In the genomic region with DNA sequence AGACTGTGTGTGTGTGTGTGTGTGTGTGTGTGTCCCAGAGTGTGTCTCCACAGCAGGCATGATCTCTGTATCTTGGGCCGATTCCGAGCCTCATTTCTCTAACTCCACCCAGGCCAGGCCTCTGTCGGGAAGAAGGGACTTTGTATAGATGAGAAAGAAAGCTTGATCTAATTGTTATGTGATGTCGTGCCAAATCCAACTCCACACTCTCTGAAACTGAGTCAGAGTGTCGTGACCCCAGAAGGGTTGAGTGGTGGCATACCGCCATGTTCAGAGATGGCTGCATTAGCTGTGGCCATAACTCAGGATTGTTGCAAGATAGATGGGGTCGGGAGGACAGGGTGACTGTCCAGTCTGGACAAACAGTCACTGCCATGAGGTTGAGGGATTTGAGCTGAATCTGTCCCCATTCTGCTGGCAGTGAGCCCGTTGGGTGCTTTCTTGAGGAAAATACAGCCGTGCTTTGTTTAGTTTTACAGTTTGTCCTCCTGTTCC, we compare ENCODE assay signal across 9 mouse cellular contexts. TPM values are rescaled to one million over a fixed set of nuclear protein-coding genes. Genes with fewer than 3 reads are reported as not detected.
A peak's percentile ranks its signal among the peaks of the same experiment; 100 is the strongest.
DNase-seq lines count a peak whose midpoint lies in the region; ATAC-seq and TF ChIP-seq lines count a peak whose summit lies in the region.
"Had no signal": no experiment of that assay in that cellular context is flagged by ENCODE, and none has a peak within 500 bp of the region (broad histone marks: within the 10 kb centered on the region; RNA-seq: fewer than 3 reads in every experiment).

No protein-coding gene starts in this region.

- WGBS in heart, embryonic 16.5 days = 53% methylated on average over 9 of the region's 9 CpGs
- 76% methylated on average over 9 of the region's 9 CpGs for WGBS in heart, embryonic 10.5 days
- 49% methylated on average over 9 of the region's 9 CpGs for WGBS in kidney, postnatal 0 days

- no peak for DNase-seq in heart, embryonic 10.5 days (ENCODE audit: low spot score)
- peak; percentile 21 for DNase-seq in urinary bladder, postnatal 25 days (ENCODE audit: low spot score)
- no peak for DNase-seq in urinary bladder, postnatal 10 days (ENCODE audit: low spot score)
- peak; percentile 50 for DNase-seq in kidney, postnatal 0 days (ENCODE audit: low spot score)
- no peak for DNase-seq in layer of hippocampus, adult 9-10 months (ENCODE audit: low spot score)
- no peak for DNase-seq in layer of hippocampus, adult 8-10 months (ENCODE audit: low spot score in 2 of 2)
- DNase-seq in layer of hippocampus, adult 11-12 months (ENCODE audit: low spot score) = no peak

- H3K4me1 ChIP-seq in heart, embryonic 16.5 days (ENCODE audit: control insufficient read depth, insufficient read depth, low read length) = peaks cover 14% of the 10 kb centered on the region
- H3K4me1 ChIP-seq in heart, embryonic 10.5 days = peaks cover 4% of the 10 kb centered on the region; the same call in 1 of the 2 replicates
- no peaks in the 10 kb centered on the region for H3K4me1 ChIP-seq in kidney, postnatal 0 days (replicated peaks; ENCODE audit: insufficient read depth, low read length)

- no peak overlapping the region for H3K4me3 ChIP-seq in heart, embryonic 16.5 days (ENCODE audit: low read length)
- H3K4me3 ChIP-seq in heart, embryonic 10.5 days = no peak overlapping the region
- H3K4me3 ChIP-seq in kidney, postnatal 0 days (replicated peaks; ENCODE audit: low read depth, low read length) = no peak overlapping the region
- H3K4me3 ChIP-seq: liver, embryonic 15.5 days had no signal

- H3K4me2 ChIP-seq in heart, embryonic 16.5 days (ENCODE audit: low read depth, low read length) = peak overlapping the region; percentile 31; the same call in 1 of the 2 replicates
- peak overlapping the region; percentile 44 for H3K4me2 ChIP-seq in kidney, postnatal 0 days (ENCODE audit: low read length)
- H3K4me2 ChIP-seq: liver, embryonic 15.5 days had no signal

- no peak for ATAC-seq in heart, embryonic 16.5 days (replicated peaks; ENCODE audit: extremely low read depth, insufficient read depth, low FRiP score)
- peak; percentile 57; the same call in 1 of the 2 replicates for ATAC-seq in kidney, postnatal 0 days (replicated peaks; ENCODE audit: low FRiP score, low read depth)

- no peak for TF ChIP-seq CTCF in kidney, postnatal 0 days (IDR thresholded peaks at IDR 0.05; ENCODE audit: low read depth)

- H3K27ac ChIP-seq in heart, embryonic 16.5 days (ENCODE audit: low read length) = peak overlapping the region; percentile 37; the same call in 1 of the 2 replicates
- H3K27ac ChIP-seq in heart, embryonic 10.5 days = no peak overlapping the region
- no peak overlapping the region for H3K27ac ChIP-seq in kidney, postnatal 0 days
- H3K27ac ChIP-seq: liver, embryonic 15.5 days had no signal

- H3K9ac ChIP-seq in heart, embryonic 16.5 days (ENCODE audit: low read length) = no peak overlapping the region
- H3K9ac ChIP-seq in kidney, postnatal 0 days (ENCODE audit: low read depth, low read length) = no peak overlapping the region
- H3K9ac ChIP-seq: liver, embryonic 15.5 days had no signal

- no peaks in the 10 kb centered on the region for H3K36me3 ChIP-seq in heart, embryonic 16.5 days (ENCODE audit: control insufficient read depth, insufficient read depth)
- no peaks in the 10 kb centered on the region for H3K36me3 ChIP-seq in heart, embryonic 10.5 days
- no peaks in the 10 kb centered on the region for H3K36me3 ChIP-seq in kidney, postnatal 0 days (ENCODE audit: insufficient read depth, low read length)
- H3K36me3 ChIP-seq: liver, embryonic 15.5 days had no signal

- H3K27me3 ChIP-seq in heart, embryonic 16.5 days (ENCODE audit: control insufficient read depth, insufficient read depth, low read length) = no peaks in the 10 kb centered on the region
- H3K27me3 ChIP-seq in heart, embryonic 10.5 days (ENCODE audit: insufficient read depth, poor library complexity, severe bottlenecking) = no peaks in the 10 kb centered on the region
- no peaks in the 10 kb centered on the region for H3K27me3 ChIP-seq in kidney, postnatal 0 days (ENCODE audit: insufficient read depth, low read length)
- H3K27me3 ChIP-seq: liver, embryonic 15.5 days had no signal

- no peaks in the 10 kb centered on the region for H3K9me3 ChIP-seq in heart, embryonic 16.5 days (replicated peaks; ENCODE audit: control insufficient read depth, low read length)
- no peaks in the 10 kb centered on the region for H3K9me3 ChIP-seq in heart, embryonic 10.5 days
- no peaks in the 10 kb centered on the region for H3K9me3 ChIP-seq in kidney, postnatal 0 days (replicated peaks; ENCODE audit: low read length)
- H3K9me3 ChIP-seq: liver, embryonic 15.5 days had no signal

RNA-seq across cellular contexts. Expression of a gene that starts 29.9 kb away (rescaled TPM):
- 2.0 and 3.1 TPM in 2 replicates for polyA plus RNA-seq in heart, embryonic 16.5 days (2015; fragmentation: Nextera tagmentation; extraction: Ambion mirVana)
- polyA plus RNA-seq in heart, embryonic 10.5 days (2016; fragmentation: Nextera tagmentation; extraction: Ambion mirVana) = 0.25 and 0.26 TPM in 2 replicates
- 0.94 and 1.1 TPM in 2 replicates for polyA plus RNA-seq in kidney, postnatal 0 days (2015; fragmentation: Nextera tagmentation; extraction: Ambion mirVana)
- total RNA-seq in layer of hippocampus, adult 8-10 months (2022) = 1 to 10 TPM in 2 of 4 experiments, under 1 TPM in 2; 0.49 to 2.8 (median 0.92) TPM

Comparison
In these comparisons a context has a peak if more than half of its experiments do, and no peak if none do; other contexts are left out.
1. DNase-seq: peak in urinary bladder, postnatal 25 days (single experiment) and kidney, postnatal 0 days (single experiment); none in heart, embryonic 10.5 days (single experiment), urinary bladder, postnatal 10 days (single experiment), layer of hippocampus, adult 9-10 months (single experiment), layer of hippocampus, adult 8-10 months (0 of 2) and layer of hippocampus, adult 11-12 months (single experiment).